Mouse (Mus musculus) intestine, embryonic 15.5 days (tissue): ENCODE results near the gene Fam155a. TPM values are rescaled to one million over a fixed set of nuclear protein-coding genes. Genes with fewer than 3 reads are reported as not detected.

Experiments used
- ATAC-seq: fragments of 200-750 bp; cut with Nextera tagmentation; 2 replicates; pipeline ENCODE4 v1.8.0; 2017; ENCODE audit warnings: moderate TSS enrichment, moderate library complexity
- H3K27ac ChIP-seq: fragments of 300-500 bp; sonication (generic); 2 replicates; pipeline ENCODE4 v1.5.1; 2015; ENCODE audit warnings: mild to moderate bottlenecking, inconsistent platforms
- H3K27me3 ChIP-seq: fragments of 300-500 bp; sonication (generic); replicated peaks from 2 replicates; pipeline ENCODE4 v1.6.1; 2015; ENCODE audit warnings: inconsistent platforms
- H3K36me3 ChIP-seq: fragments of 300-500 bp; sonication (generic); 2 replicates; pipeline ENCODE4 v1.6.1; 2015; ENCODE audit warnings: inconsistent platforms
- H3K4me1 ChIP-seq: fragments of 300-500 bp; sonication (generic); replicated peaks from 2 replicates; pipeline ENCODE4 v1.6.1; 2015; ENCODE audit warnings: inconsistent platforms
- H3K4me2 ChIP-seq: fragments of 300-500 bp; sonication (generic); replicated peaks from 2 replicates; pipeline ENCODE4 v1.6.1; 2015; ENCODE audit warnings: mild to moderate bottlenecking, inconsistent platforms
- H3K4me3 ChIP-seq: fragments of 300-500 bp; sonication (generic); replicated peaks from 2 replicates; pipeline ENCODE4 v1.5.1; 2015; ENCODE audit warnings: inconsistent platforms
- H3K9ac ChIP-seq: fragments of 300-500 bp; sonication (generic); 2 replicates; pipeline ENCODE4 v1.6.1; 2015; ENCODE audit warnings: inconsistent platforms
- H3K9me3 ChIP-seq: fragments of 300-500 bp; sonication (generic); 2 replicates; pipeline ENCODE4 v1.6.1; 2016; ENCODE audit warnings: inconsistent platforms
- WGBS: fragments of 180-500 bp; shearing (Covaris S2); methylation state at CpG from one replicate; pipeline ENCODE4 v1.1.7; 2015; 5-methylcytosine and 5-hydroxymethylcytosine counted together
- polyA plus RNA-seq: library from polyadenylated mRNA; unstranded; fragments of >200 nt; fragmentation: Nextera tagmentation; extraction: Ambion mirVana; gene quantifications from 2 replicates; pipeline ENCODE4 v1.2.1, GENCODE M21; 2015

Gene Fam155a
- polyA plus RNA-seq, 1 experiment from 2014 or later, result 1.4 TPM

DNA sequence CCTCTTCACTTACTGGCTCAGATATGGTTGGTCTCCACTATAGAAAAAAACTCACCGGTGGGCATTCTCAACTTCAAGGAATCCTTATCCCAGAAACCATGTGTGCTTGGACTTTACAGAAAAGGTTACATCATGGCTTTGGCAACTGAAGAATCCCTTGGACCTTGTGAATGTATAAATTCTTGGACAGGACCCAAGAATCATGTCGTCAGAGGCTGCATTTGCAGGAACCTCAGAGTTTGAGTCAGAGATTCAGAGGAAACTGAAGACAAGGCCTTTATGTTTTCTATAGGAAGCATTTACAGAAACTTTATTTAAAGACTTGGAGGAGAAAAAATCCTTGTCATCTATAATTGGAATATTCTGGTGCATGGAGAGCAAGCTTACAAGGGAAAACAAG, 475.9 kb downstream of the Fam155a start:
- Histone ChIP-seq H3K27ac (no peak overlapping the region), H3K4me3 (no peak overlapping the region), H3K4me2 (no peak overlapping the region), H3K4me1 (no peaks in the 10 kb centered on the region), H3K27me3 (no peaks in the 10 kb centered on the region), H3K36me3 (no peaks in the 10 kb centered on the region), H3K9ac (no peak overlapping the region), H3K9me3 (no peaks in the 10 kb centered on the region)
- no peak for ATAC-seq
- 73% methylated on average over 2 of the region's 2 CpGs for WGBS

DNA sequence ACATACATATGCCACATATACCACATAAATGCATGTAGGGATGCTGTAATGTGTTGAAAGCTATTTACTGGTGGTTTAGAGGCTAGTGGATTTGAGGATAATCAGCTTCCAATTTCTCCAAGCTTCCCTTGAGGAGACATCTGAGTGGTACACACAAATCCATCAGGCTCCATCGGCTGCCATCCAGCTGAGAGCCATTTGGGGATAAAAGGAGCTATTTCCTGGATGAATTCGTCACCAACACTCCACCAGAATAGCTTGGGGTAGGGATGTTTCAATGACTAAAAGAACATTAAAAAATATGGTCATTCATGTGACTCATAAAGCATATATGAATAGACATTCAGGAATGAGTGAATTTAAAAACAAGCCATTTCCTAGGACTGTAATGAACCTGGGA, 478.4 kb downstream of the Fam155a start:
- Histone ChIP-seq H3K36me3 (no peaks in the 10 kb centered on the region), H3K4me1 (no peaks in the 10 kb centered on the region), H3K27ac (no peak overlapping the region), H3K4me3 (no peak overlapping the region), H3K27me3 (no peaks in the 10 kb centered on the region), H3K4me2 (no peak overlapping the region), H3K9ac (no peak overlapping the region), H3K9me3 (no peaks in the 10 kb centered on the region)
- 68% methylated on average over 2 of the region's 2 CpGs for WGBS
- no peak for ATAC-seq

DNA sequence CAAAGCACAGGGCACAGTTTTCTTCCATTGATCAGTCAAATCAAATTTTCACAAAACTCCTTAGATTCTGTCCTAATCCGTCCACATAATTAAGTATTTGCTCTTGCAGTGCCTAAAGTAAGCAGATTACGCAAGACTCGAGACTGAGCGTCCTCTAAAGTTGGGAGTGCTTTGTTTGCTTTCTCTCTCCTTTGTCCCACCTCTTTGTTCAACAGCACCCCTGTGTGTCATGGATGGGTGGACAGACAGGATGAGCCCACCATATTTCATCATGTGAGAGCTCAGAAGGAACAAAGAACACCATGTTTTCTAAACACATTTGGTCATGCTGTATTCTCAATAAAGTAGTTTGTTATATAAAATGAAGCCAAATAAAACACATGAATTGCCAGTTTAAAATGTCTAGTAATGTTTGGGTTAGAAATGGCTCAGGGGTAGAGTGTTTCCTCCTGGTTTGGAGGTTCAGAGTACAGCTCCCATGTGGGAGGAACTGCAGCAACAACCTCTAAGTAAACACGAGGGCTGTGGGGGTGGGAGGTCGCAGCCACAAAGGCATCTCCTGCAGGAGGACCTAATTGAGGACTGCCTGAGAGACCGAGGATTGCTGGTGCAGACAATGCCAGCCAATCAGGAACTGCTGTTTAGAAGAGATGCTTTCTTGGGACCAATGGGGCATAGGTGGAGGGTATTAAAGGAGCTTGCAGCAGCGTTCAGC, 482.8 kb downstream of the Fam155a start:
- H3K9ac ChIP-seq, result no peak overlapping the region
- H3K27me3 ChIP-seq, result no peaks in the 10 kb centered on the region
- H3K27ac ChIP-seq, result no peak overlapping the region
- no peak overlapping the region for H3K4me3 ChIP-seq
- H3K4me2 ChIP-seq, result no peak overlapping the region
- H3K4me1 ChIP-seq, result no peaks in the 10 kb centered on the region
- WGBS, result 32% methylated on average over 8 of the region's 8 CpGs
- no peaks in the 10 kb centered on the region for H3K9me3 ChIP-seq
- no peaks in the 10 kb centered on the region for H3K36me3 ChIP-seq
- no peak for ATAC-seq

DNA sequence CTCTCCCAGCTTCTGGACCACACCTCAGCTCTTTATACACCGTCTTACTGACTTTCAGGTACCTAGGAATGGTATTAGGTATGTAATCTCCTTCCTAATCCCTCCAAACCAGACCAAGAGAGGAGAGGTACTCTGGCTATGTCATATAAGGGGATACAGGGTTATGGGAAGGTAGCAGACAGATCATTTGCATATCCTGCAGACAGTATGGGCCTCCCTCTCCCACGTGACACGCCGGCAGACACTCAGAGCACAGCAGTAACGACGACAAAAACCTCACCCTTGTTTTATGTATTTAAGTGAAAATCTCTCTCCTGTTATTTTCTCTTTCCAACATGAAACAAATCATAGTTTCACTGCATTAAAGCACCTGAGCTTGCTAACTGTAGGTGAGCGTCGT, 496.8 kb downstream of the Fam155a start:
- ATAC-seq, result no peak
- no peak overlapping the region for H3K4me2 ChIP-seq
- no peak overlapping the region for H3K27ac ChIP-seq
- H3K4me1 ChIP-seq, result no peaks in the 10 kb centered on the region
- H3K4me3 ChIP-seq, result no peak overlapping the region
- 65% methylated on average over 8 of the region's 8 CpGs for WGBS
- H3K36me3 ChIP-seq, result no peaks in the 10 kb centered on the region
- H3K9ac ChIP-seq, result no peak overlapping the region
- no peaks in the 10 kb centered on the region for H3K9me3 ChIP-seq
- no peaks in the 10 kb centered on the region for H3K27me3 ChIP-seq

DNA sequence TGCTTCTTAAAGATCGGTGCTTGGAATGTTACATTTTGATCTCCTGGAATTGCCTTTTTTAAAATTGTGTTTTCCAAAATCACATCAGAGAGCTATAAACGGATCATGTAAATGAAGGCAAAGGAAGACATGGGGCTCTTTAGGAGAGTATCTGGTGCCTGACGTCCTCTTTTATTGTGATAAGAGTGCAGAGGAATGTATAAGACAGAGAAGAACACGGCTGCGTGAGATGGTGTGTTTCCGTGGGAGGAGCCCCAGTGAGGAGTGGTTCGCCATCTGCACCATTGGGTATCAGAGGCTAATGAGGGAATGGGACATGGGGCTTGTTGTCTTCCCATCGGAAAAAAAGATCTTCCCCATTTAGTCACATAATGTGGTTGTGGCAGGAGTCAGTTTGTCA, 506.6 kb downstream of the Fam155a start:
- Histone ChIP-seq H3K27ac (no peak overlapping the region), H3K4me2 (no peak overlapping the region), H3K36me3 (no peaks in the 10 kb centered on the region), H3K9ac (no peak overlapping the region), H3K4me3 (no peak overlapping the region), H3K4me1 (no peaks in the 10 kb centered on the region), H3K9me3 (no peaks in the 10 kb centered on the region), H3K27me3 (no peaks in the 10 kb centered on the region)
- 86% methylated on average over 8 of the region's 8 CpGs for WGBS
- ATAC-seq, result no peak

DNA sequence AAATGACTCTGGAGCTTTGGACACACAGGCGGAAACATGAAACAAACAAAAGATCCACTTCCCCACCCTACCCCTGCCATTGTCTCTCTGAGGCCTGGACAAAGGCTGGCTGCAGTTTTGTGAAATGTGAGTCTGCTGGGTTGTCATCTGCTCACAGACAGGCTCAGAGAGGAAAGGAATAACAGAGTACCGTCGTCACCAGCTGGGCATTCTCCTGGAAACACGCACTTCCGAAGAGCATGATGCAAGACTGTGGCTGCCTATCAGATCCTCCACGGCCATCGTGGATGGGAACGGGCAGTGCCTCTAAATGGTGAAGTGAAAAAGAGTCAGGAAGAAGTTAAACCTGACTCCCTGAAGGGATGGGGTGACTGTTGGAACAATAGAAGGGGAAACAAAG, 509.4 kb downstream of the Fam155a start:
- ATAC-seq, result no peak
- WGBS, result 60% methylated on average over 8 of the region's 8 CpGs
- Histone ChIP-seq H3K36me3 (no peaks in the 10 kb centered on the region), H3K4me2 (no peak overlapping the region), H3K27me3 (no peaks in the 10 kb centered on the region), H3K4me3 (no peak overlapping the region), H3K9me3 (no peaks in the 10 kb centered on the region), H3K4me1 (no peaks in the 10 kb centered on the region), H3K27ac (no peak overlapping the region), H3K9ac (no peak overlapping the region)

DNA sequence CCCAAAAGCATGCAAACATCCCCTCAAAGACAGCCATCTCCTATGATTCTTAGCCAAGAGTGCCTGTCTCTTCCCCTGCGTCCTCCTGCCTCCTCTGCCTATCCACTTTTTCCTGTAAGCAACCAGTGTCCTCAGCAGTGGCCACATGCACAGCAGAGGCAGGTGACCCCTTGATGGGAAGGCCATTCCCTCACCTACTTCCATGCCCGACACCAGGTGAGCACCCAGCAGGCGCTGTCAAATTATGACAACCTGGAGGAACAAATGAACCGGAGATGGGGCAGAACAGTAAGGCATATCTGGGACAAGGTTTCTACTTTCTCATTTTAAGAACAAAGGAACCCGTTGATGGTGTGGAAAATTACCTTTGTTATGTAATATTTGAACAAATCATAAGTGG, 515.6 kb downstream of the Fam155a start:
- Histone ChIP-seq H3K4me2 (no peak overlapping the region), H3K4me1 (no peaks in the 10 kb centered on the region), H3K9me3 (no peaks in the 10 kb centered on the region), H3K9ac (no peak overlapping the region), H3K27me3 (no peaks in the 10 kb centered on the region), H3K4me3 (no peak overlapping the region), H3K27ac (no peak overlapping the region), H3K36me3 (no peaks in the 10 kb centered on the region)
- ATAC-seq, result no peak
- 89% methylated on average over 5 of the region's 5 CpGs for WGBS

DNA sequence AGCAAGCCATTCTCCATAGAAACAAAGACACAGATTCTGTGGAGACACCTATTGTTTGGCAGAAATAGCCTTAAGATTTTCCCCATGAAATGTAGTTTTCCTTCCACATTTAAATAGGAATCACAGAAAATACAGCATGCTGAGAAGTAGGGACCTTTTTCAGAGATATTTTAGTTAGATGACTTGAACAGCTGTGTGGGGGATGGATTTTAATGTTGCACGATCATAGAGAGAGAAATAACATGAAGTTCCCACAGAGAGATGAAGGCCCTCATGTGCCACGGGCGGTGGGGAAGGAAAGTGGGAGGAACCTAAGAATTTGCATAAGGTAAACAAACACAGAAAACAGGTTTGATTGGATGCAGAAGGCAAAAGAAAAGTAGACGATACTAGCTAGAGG, 518.0 kb downstream of the Fam155a start:
- no peaks in the 10 kb centered on the region for H3K9me3 ChIP-seq
- H3K4me2 ChIP-seq, result no peak overlapping the region
- ATAC-seq, result no peak
- no peak overlapping the region for H3K9ac ChIP-seq
- H3K4me1 ChIP-seq, result no peaks in the 10 kb centered on the region
- H3K27me3 ChIP-seq, result no peaks in the 10 kb centered on the region
- H3K27ac ChIP-seq, result no peak overlapping the region
- WGBS, result 69% methylated on average over 4 of the region's 4 CpGs
- H3K36me3 ChIP-seq, result no peaks in the 10 kb centered on the region
- no peak overlapping the region for H3K4me3 ChIP-seq

DNA sequence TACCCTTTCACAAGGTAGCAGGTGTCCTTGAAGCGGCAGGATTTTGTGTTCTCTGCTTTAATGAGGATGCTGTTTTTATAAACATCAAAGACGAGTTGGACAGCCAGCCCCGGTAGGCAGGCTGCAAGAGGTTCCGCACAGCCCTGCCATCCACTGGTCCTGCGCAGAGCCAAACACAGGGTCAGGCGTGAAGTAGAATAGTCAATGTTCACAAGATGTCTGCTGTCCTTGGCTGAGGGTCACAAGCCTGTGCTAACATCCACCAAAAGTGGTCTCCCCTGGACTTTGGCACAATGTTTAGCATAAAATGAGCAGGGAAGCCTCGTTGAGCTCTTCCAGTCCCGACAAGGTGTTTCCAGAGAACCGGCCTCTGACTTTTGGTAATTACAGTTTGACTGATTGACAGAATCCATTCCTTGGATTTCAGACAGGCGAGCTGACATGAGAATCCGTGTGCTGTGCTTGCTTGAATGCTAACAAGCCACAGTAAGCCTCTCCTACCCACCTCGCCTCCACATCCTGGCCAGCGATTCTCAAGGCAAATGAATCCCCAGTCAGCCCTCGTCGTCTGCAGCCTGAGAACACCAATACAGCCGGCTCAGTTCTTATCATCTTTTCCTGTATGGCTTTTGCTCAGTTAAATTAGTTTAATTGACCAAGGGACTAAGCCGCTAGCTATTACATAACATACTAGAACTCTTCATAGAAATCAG, 522.7 kb downstream of the Fam155a start:
- H3K36me3 ChIP-seq, result no peaks in the 10 kb centered on the region
- H3K27ac ChIP-seq, result no peak overlapping the region
- 64% methylated on average over 17 of the region's 17 CpGs for WGBS
- no peaks in the 10 kb centered on the region for H3K4me1 ChIP-seq
- no peaks in the 10 kb centered on the region for H3K27me3 ChIP-seq
- no peak overlapping the region for H3K9ac ChIP-seq
- H3K9me3 ChIP-seq, result no peaks in the 10 kb centered on the region
- ATAC-seq, result no peak
- no peak overlapping the region for H3K4me3 ChIP-seq
- no peak overlapping the region for H3K4me2 ChIP-seq

DNA sequence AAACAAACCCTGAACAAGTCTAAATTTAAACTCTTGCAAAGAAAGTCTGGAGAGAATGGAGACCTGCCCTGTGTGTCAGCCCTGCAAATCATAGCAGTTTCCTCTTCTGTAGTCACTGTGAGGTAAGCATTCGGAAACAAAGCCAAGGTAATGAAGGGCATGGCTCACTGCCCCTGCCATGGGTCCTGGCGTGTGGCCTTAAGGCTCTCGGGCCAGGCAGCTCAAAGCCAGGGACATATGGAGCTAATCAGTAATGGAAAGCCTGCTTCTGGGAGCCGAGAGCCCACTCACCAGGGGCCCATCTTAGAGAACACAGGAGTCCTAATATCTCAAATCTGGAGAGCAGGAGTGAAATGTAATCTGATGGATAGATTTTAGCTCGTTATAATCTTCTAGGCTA, 525.0 kb downstream of the Fam155a start:
- H3K27me3 ChIP-seq, result no peaks in the 10 kb centered on the region
- H3K4me2 ChIP-seq, result no peak overlapping the region
- ATAC-seq, result no peak
- H3K9me3 ChIP-seq, result no peaks in the 10 kb centered on the region
- no peak overlapping the region for H3K27ac ChIP-seq
- H3K4me3 ChIP-seq, result no peak overlapping the region
- no peak overlapping the region for H3K9ac ChIP-seq
- H3K4me1 ChIP-seq, result no peaks in the 10 kb centered on the region
- no peaks in the 10 kb centered on the region for H3K36me3 ChIP-seq
- WGBS, result 57% methylated on average over 5 of the region's 5 CpGs

DNA sequence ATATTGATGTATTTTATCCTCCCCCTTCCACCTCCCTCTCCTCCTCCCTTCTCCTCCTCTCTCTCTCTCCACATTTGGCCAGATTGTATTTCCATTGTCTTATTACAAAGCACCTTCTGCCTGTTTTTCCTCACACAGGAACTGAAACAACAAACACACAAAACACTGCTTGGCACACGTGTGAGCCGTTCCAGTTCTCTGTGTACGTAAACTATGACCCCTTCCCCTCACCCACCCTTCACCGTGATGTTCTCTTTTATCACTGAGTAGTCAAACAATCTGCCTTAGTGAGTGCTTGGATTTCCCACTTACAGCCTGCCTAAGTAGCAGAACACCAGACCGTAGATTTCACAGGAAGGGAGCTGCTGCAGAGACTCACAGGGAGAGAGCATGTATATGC, 530.0 kb downstream of the Fam155a start:
- Histone ChIP-seq H3K9me3 (no peaks in the 10 kb centered on the region), H3K4me1 (no peaks in the 10 kb centered on the region), H3K36me3 (no peaks in the 10 kb centered on the region), H3K27me3 (no peaks in the 10 kb centered on the region), H3K4me2 (no peak overlapping the region), H3K4me3 (no peak overlapping the region), H3K9ac (no peak overlapping the region), H3K27ac (no peak overlapping the region)
- 9% methylated on average over 5 of the region's 5 CpGs for WGBS
- no peak for ATAC-seq

DNA sequence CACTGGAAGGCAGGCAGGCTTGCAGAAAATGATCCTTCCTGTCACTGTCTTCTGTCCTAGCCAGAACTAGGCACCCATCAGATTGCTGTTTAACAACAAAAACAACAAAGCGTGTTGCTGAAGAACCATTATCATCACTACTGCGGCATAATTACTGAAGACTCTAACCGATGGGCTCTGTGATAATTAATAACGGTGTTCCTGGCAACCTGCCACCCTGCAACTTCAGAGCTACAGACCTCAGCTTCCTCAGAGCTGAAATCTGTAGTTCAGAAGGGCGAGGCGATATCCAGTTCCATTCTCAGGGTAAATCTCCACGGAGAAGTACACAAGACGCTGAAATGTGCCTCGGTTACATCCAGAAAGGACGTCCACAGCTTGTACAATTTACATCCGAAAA, 531.2 kb downstream of the Fam155a start:
- no peak for ATAC-seq
- H3K36me3 ChIP-seq, result no peaks in the 10 kb centered on the region
- WGBS, result 32% methylated on average over 11 of the region's 11 CpGs

DNA sequence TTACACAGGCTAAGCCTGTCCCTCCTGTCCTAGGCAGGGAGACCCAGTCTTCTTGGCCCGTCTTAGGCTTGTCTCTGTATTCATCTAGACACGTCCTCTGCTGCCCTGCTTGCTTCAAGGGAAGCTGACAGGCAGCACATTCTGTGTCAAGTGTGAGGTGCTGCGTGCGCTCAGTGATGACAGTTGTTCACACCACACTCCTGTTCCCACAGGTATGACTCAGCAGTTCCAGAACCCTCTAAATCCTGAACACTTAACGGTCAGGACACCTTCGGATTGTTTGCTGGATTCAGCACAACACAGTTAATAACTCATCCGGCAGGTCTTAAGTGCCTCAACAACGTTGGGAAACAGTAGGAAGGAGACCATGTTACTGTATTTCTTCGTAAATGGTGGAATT, 532.0 kb downstream of the Fam155a start:
- H3K9ac ChIP-seq, result no peak overlapping the region
- no peak overlapping the region for H3K27ac ChIP-seq
- H3K9me3 ChIP-seq, result no peaks in the 10 kb centered on the region
- H3K36me3 ChIP-seq, result no peaks in the 10 kb centered on the region
- ATAC-seq, result no peak
- H3K4me3 ChIP-seq, result no peak overlapping the region
- WGBS, result 61% methylated on average over 9 of the region's 9 CpGs
- H3K4me1 ChIP-seq, result no peaks in the 10 kb centered on the region
- no peak overlapping the region for H3K4me2 ChIP-seq
- no peaks in the 10 kb centered on the region for H3K27me3 ChIP-seq

More for the DNA sequence above, 531.2 kb downstream of the Fam155a start:
- Histone ChIP-seq H3K4me2 (no peak overlapping the region), H3K27me3 (no peaks in the 10 kb centered on the region), H3K9ac (no peak overlapping the region), H3K4me1 (no peaks in the 10 kb centered on the region), H3K4me3 (no peak overlapping the region), H3K9me3 (no peaks in the 10 kb centered on the region), H3K27ac (no peak overlapping the region)
